Mouse (Mus musculus) lung, adult 18-20 months (tissue): ENCODE measurements at regions not wholly inside any gene's neighbourhood (a gene's known extent, or its start where the extent isn't known, plus 50 kb on each side); places are given as distances from the start of the nearest gene placed in this dataset.
A peak's percentile ranks its signal among the peaks of the same experiment; 100 is the strongest.

Source experiments
- DNase-seq, 2 experiments: peaks; one replicate each; pipeline ENCODE4 v3.0.0; 2022; ENCODE audit warnings: mixed read lengths in 2 of 2

GRCm38 (mm10) chr7:69398299-69398698, 649.3 kb upstream of the Arrdc4 start:
- DNase-seq, result no peak

DNA sequence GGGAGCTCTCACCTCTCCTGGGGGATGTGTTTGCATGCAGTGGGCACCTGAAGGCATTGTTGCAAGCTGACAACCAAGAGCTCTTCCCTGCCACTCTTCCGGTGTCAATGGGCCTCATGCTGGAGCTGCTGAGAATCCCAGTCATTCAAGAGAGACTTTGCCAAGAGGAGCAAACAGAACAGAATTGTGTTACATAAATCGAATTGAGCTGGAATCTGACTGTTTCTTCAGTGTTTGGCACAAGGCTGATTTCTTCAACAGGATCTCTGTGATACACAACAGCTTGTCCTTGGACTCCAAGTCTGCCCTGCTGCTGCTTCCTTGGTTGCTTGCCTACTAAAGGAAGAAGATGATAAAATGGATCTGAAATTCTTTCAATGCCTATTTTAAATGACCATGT, 647.8 kb upstream of the Arrdc4 start:
- peak in 1 of 2 experiments; percentile 6 for DNase-seq
